Mouse (Mus musculus): ENCODE results near the gene Vash1.

GRCm38 (mm10) chr12:86690700-86691485, 12.4 kb downstream of the Vash1 start:
- TF ChIP-seq CTCF (IDR thresholded peaks at IDR 0.05; ENCODE audit: low read depth) (no peak), EP300 (optimal IDR thresholded peaks at IDR 0.05) (no peak)
